Mouse (Mus musculus) hematopoietic multipotent progenitor cell, adult 10-12 weeks (in vitro differentiated cells): ENCODE data around the gene Cryba2. TPM values are rescaled to one million over a fixed set of nuclear protein-coding genes. Genes with fewer than 3 reads are reported as not detected.

Source experiments
- polyA plus RNA-seq: library from polyadenylated mRNA; stranded (reverse); fragments of >175 nt; gene quantifications from 2 replicates; pipeline ENCODE4 v1.2.3, GENCODE M21; 2012; ENCODE audit warnings: low replicate concordance

Cryba2 gene
- not detected in 2 replicates for polyA plus RNA-seq

GRCm38 (mm10) chr1:74893134-74893855, at the start of gene Cryba2:
TSS of gene Cryba2 (minus strand) at chr1:74893143.

GRCm38 (mm10) chr1:74935402-74935801, 42.5 kb upstream of the Cryba2 start, which contains the start of gene Cfap65:
TSS of gene Cfap65 (minus strand) at chr1:74935599.

GRCm38 (mm10) chr1:74885369-74886042, 7.4 kb downstream of the Cryba2 start, which contains the start of gene Fev:
TSS of gene Fev (minus strand) at chr1:74885419.

GRCm38 (mm10) chr1:74854306-74855056, 38.5 kb downstream of the Cryba2 start, which contains the start of gene Cdk5r2:
TSS of gene Cdk5r2 (plus strand) at chr1:74854934.

Other genes starting within 250 kb of the Cryba2 start
- 7.5 and 16.3 TPM in 2 replicates for gene Ttll4, start 231.4 kb downstream of the Cryba2 start, polyA plus RNA-seq
- 13.6 and 32.4 TPM in 2 replicates for gene Cyp27a1, start 179.6 kb downstream of the Cryba2 start, polyA plus RNA-seq
- not detected in 2 replicates for gene Prkag3, start 143.9 kb downstream of the Cryba2 start, polyA plus RNA-seq
- gene Wnt6, start 121.3 kb downstream of the Cryba2 start, polyA plus RNA-seq: 0.53 and 1.2 TPM in 2 replicates
- 10.1 and 14.9 TPM in 2 replicates for gene Wnt10a, start 101.6 kb downstream of the Cryba2 start, polyA plus RNA-seq
- 0.25 TPM in 1 of 2 replicates, not detected in the other for gene Cdk5r2, start 38.2 kb downstream of the Cryba2 start, polyA plus RNA-seq
- not detected in 2 replicates for gene Fev, start 7.7 kb downstream of the Cryba2 start, polyA plus RNA-seq
- not detected in 2 replicates for gene Cfap65, start 42.5 kb upstream of the Cryba2 start, polyA plus RNA-seq
- 0.16 and 0.45 TPM in 2 replicates for gene Ihh, start 58.5 kb upstream of the Cryba2 start, polyA plus RNA-seq
- gene Nhej1, start 232.1 kb upstream of the Cryba2 start, polyA plus RNA-seq: 0.49 and 0.71 TPM in 2 replicates
- gene Slc23a3, start 240.7 kb upstream of the Cryba2 start, polyA plus RNA-seq: 0.15 TPM in 1 of 2 replicates, not detected in the other
- 63.0 and 65.5 TPM in 2 replicates for gene Cnppd1, start 249.6 kb upstream of the Cryba2 start, polyA plus RNA-seq
- 81.2 and 167 TPM in 2 replicates for gene Retreg2, start 249.6 kb upstream of the Cryba2 start, polyA plus RNA-seq